Mouse (Mus musculus) neural tube, embryonic 15.5 days (tissue): ENCODE data around the gene Syt13. TPM values are rescaled to one million over a fixed set of nuclear protein-coding genes. Genes with fewer than 3 reads are reported as not detected.

ENCODE experiments used
- ATAC-seq: fragments of 200-750 bp; cut with Nextera tagmentation; 2 replicates; pipeline ENCODE4 v1.8.0; 2017; ENCODE audit warnings: mild to moderate bottlenecking, moderate TSS enrichment, moderate library complexity; ENCODE audit not compliant: low FRiP score
- H3K27ac ChIP-seq: fragments of 300-500 bp; sonication (generic); replicated peaks from 2 replicates; pipeline ENCODE4 v1.5.1; 2015; ENCODE audit warnings: mild to moderate bottlenecking, inconsistent platforms
- H3K27me3 ChIP-seq: fragments of 300-500 bp; sonication (generic); replicated peaks from 2 replicates; pipeline ENCODE4 v1.6.1; 2015; ENCODE audit warnings: inconsistent platforms
- H3K36me3 ChIP-seq: fragments of 300-500 bp; sonication (generic); 2 replicates; pipeline ENCODE4 v1.6.1; 2015; ENCODE audit warnings: inconsistent platforms
- H3K4me1 ChIP-seq: fragments of 300-500 bp; sonication (generic); 2 replicates; pipeline ENCODE4 v1.6.1; 2015; ENCODE audit warnings: inconsistent platforms
- H3K4me2 ChIP-seq: fragments of 300-500 bp; sonication (generic); 2 replicates; pipeline ENCODE4 v1.6.1; 2015; ENCODE audit warnings: inconsistent platforms, mild to moderate bottlenecking, moderate library complexity
- H3K4me3 ChIP-seq: fragments of 300-500 bp; sonication (generic); replicated peaks from 2 replicates; pipeline ENCODE4 v1.5.1; 2015; ENCODE audit warnings: mild to moderate bottlenecking, inconsistent platforms
- H3K9ac ChIP-seq: fragments of 300-500 bp; sonication (generic); replicated peaks from 2 replicates; pipeline ENCODE4 v1.6.1; 2015; ENCODE audit warnings: mild to moderate bottlenecking, inconsistent platforms
- H3K9me3 ChIP-seq: fragments of 300-500 bp; sonication (generic); replicated peaks from 2 replicates; pipeline ENCODE4 v1.6.1; 2016; ENCODE audit warnings: inconsistent platforms
- WGBS: fragments of 180-500 bp; shearing (Covaris S2); methylation state at CpG from one replicate; pipeline ENCODE4 v1.1.7; 2015; ENCODE audit warnings: mixed read lengths; 5-methylcytosine and 5-hydroxymethylcytosine counted together
- polyA plus RNA-seq: library from polyadenylated mRNA; unstranded; fragments of >200 nt; fragmentation: Nextera tagmentation; extraction: Ambion mirVana; gene quantifications from 2 replicates; pipeline ENCODE4 v1.2.1, GENCODE M21; 2015

Syt13 gene
- polyA plus RNA-seq: 43.6 and 46.0 TPM in 2 replicates

DNA sequence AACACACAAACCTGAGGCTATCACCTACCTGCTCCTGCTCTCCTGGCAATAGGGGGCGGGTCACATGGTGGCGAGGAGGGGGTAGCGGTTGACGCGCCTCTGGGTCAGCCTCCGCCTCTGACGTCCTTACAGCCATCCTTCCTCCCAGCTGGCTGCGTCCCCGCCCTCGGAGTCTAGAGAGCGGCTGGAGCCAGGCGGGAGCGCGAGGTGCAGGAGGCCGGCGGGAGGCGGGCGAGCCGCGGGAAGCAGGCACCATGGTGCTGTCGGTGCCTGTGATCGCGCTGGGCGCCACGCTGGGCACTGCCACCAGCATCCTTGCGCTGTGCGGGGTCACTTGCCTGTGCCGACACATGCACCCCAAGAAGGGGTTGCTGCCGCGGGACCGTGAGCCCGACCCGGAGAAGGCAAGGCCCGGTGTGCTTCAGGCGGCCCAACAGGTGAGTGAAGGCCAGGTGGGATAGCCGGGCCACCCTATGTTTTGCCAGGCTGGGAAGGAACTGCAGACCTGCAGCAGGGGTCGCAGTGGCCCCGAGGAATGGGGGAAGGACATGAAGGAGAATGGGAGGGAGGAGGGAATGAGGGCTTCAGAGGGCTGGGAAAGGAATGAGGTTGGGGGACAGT lies at the start of gene Syt13:
TSS of gene Syt13 (plus strand) at position 166 of the 621 bp plus-strand sequence.
- peaks cover 64% of the 10 kb centered on the region for H3K4me1 ChIP-seq

DNA sequence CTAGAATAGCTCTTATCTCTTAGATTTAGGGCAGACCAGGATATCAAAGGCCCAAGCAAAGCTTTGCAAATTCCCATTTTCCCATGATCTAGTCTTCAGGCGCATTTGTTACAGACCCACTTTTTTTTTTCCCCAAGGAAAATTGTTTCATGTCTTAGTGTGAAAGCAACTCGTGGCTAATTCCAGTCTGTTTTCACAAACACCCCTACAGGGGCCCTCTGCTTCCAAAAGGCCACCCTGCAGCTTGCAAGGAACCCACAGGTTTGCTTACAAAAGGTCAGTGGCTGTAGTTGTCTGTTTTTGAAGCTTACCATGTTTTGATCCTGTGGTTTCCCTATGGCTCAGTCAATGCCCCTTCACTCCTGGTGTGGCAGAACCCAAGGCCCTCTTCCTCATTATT lies 48.3 kb upstream of the Syt13 start:
- Histone ChIP-seq H3K9ac (no peak overlapping the region), H3K4me2 (no peak overlapping the region), H3K4me3 (no peak overlapping the region), H3K27ac (no peak overlapping the region), H3K4me1 (peaks cover 13% of the 10 kb centered on the region; the same call in 1 of the 2 replicates), H3K36me3 (no peaks in the 10 kb centered on the region), H3K9me3 (no peaks in the 10 kb centered on the region), H3K27me3 (no peaks in the 10 kb centered on the region)
- 36% methylated on average over 2 of the region's 2 CpGs for WGBS
- ATAC-seq: no peak

More for the DNA sequence above, at the start of gene Syt13:
- H3K4me2 ChIP-seq: peak within 1 kb of the TSS; percentile 83
- H3K36me3 ChIP-seq: no peaks in the 10 kb centered on the region
- peak; percentile 79 for ATAC-seq
- under 1% methylated on average over 38 of the region's 38 CpGs for WGBS
- H3K27ac ChIP-seq: peak within 1 kb of the TSS; percentile 49
- H3K4me3 ChIP-seq: peak within 1 kb of the TSS; percentile 54
- H3K9me3 ChIP-seq: no peaks in the 10 kb centered on the region
- peaks cover 8% of the 10 kb centered on the region; the same call in 1 of the 2 replicates for H3K27me3 ChIP-seq
- peak within 1 kb of the TSS; percentile 68 for H3K9ac ChIP-seq

DNA sequence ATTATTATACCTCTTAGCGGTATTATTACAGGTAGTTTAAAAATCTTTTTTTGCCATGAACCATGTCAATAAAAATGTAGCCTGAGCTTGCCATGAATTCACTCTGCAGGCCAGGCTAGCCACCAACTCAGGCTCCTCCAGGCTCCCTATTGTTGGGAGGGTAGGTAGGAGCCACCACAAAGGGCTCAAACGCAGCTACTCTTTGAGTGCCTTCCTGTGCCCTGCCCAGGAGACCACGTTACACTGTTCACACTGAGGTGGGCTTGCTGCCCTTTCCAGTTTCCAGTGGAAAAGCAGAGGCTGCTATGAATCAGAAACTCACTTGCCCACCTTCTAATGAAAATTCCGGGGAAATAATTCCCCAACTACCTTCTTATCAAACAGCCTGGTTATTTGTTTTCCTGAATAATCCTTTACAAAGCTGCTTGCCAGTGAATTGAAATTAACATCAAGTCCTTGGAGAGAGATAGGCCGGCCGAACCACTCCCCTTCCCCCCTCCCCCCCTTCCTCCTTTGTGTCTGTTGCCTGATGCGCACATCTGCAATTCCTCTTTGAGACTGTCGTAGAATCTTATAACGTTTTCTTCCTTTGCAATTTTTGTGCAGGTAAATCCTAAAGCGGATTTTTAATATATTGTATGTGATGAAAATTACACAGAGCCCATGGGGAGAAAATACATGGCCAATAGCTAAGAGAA lies 44.6 kb upstream of the Syt13 start:
- WGBS: 16% methylated on average over 10 of the region's 10 CpGs
- H3K4me2 ChIP-seq: no peak overlapping the region
- no peak overlapping the region for H3K9ac ChIP-seq
- H3K4me1 ChIP-seq: peaks cover 13% of the 10 kb centered on the region; the same call in 1 of the 2 replicates
- no peaks in the 10 kb centered on the region for H3K36me3 ChIP-seq
- no peak overlapping the region for H3K4me3 ChIP-seq
- H3K27ac ChIP-seq: peak overlapping the region; percentile 68
- H3K27me3 ChIP-seq: no peaks in the 10 kb centered on the region
- ATAC-seq: peak; percentile 48; the same call in 1 of the 2 replicates
- H3K9me3 ChIP-seq: no peaks in the 10 kb centered on the region

DNA sequence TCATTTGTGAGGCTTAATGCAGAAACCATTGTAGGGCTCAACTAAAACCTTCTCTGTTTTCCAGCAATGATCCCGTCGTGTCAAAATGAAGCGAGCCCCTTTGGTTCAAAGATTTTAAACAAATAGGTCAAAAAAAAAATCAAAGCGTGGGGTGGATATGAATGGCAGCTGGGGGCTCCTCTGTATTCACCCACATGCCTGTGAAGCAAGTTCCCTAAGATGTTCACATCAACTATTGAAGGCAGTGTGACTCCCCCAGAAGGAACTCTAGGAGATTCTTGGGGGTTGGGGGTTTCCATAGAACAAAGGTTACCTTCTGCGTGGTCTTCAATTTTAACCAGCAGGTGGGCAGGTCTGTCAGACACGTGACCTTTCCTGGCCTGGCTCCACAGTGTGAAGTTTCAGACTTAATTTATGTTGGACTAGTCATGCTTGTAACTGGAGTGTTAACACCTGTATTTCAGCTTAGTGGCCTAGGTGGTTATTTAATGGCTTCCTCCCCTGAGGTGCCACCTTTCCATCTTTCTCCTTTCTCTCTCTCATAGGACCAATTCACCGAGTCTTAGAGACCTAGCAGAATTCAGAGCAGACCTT lies 43.7 kb upstream of the Syt13 start:
- H3K36me3 ChIP-seq: no peaks in the 10 kb centered on the region
- ATAC-seq: no peak
- no peaks in the 10 kb centered on the region for H3K27me3 ChIP-seq
- H3K9ac ChIP-seq: no peak overlapping the region
- H3K4me1 ChIP-seq: peaks cover 13% of the 10 kb centered on the region; the same call in 1 of the 2 replicates
- 56% methylated on average over 7 of the region's 7 CpGs for WGBS
- peak overlapping the region; percentile 28; the same call in 1 of the 2 replicates for H3K27ac ChIP-seq
- no peak overlapping the region for H3K4me2 ChIP-seq
- no peak overlapping the region for H3K4me3 ChIP-seq
- H3K9me3 ChIP-seq: no peaks in the 10 kb centered on the region

DNA sequence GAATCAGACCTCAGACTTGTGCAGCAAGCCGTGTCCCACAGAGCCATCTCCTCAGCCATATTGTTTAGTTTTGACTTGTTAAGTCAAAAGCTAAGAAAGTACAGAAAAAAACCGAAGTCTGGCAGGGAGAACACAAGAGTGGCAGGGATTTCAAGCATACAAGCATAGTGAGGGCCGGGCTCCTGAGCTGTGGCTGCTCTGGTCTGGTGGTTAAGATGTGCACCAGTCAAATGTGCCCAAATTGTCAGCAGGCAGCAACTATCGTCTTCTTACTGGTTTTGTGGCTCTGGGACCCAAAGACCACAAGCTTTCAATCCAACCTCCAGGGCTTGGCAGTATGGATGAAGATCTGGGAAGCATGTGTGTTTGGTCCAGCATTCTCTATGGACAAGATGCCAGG lies 42.2 kb upstream of the Syt13 start:
- Histone ChIP-seq H3K9ac (no peak overlapping the region), H3K36me3 (no peaks in the 10 kb centered on the region), H3K4me1 (peaks cover 13% of the 10 kb centered on the region; the same call in 1 of the 2 replicates), H3K27me3 (no peaks in the 10 kb centered on the region), H3K27ac (no peak overlapping the region), H3K4me2 (no peak overlapping the region), H3K9me3 (no peaks in the 10 kb centered on the region), H3K4me3 (no peak overlapping the region)
- 92% methylated on average over 4 of the region's 4 CpGs for WGBS
- ATAC-seq: no peak

DNA sequence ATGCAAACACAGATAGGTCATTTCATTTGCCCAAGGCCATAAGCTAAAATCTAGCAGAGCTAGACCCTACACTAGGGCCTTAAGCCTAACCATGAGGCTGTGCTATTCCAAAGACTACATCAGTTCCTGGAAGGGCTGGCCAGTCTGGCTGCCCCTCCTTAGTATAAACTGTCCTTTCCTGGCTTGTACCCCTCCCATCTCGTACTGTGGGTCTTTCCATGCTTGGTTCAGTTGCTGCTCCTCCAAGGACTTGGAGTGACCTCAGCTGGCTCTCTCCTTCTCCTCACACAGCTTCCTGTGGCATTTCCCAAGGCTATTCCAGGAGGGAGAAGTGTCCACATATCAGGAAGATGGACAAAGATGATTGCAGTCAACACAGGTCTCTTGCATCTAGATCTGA lies 40.3 kb upstream of the Syt13 start:
- Histone ChIP-seq H3K27me3 (no peaks in the 10 kb centered on the region), H3K36me3 (no peaks in the 10 kb centered on the region), H3K9ac (no peak overlapping the region), H3K27ac (no peak overlapping the region), H3K4me3 (no peak overlapping the region), H3K9me3 (no peaks in the 10 kb centered on the region), H3K4me1 (peaks cover 13% of the 10 kb centered on the region; the same call in 1 of the 2 replicates), H3K4me2 (no peak overlapping the region)
- 82% methylated on average over 1 of the region's 1 CpGs for WGBS
- ATAC-seq: no peak

DNA sequence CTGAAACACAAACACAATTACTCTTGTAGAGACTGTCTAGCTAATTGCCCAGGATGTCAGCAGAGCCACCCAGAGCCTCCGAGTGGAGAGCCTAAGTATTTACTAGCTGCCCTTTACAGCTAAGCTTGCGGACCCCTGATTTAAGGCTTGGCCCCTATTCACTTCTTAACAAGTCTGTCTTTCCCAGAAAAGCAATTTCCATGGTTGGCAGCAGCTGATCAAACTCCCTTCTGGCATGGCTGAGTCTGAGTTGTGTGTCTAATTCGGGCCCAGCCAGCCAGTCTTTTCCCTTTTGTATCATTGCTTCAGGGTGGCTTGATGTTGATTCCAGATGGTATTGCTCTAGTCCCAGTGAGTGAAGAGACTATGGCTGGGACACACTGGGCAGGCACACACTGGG lies 37.4 kb upstream of the Syt13 start:
- 18% methylated on average over 3 of the region's 3 CpGs for WGBS
- Histone ChIP-seq H3K27ac (no peak overlapping the region; the same call in 1 of the 2 replicates), H3K9ac (no peak overlapping the region), H3K27me3 (no peaks in the 10 kb centered on the region), H3K4me2 (no peak overlapping the region), H3K9me3 (no peaks in the 10 kb centered on the region), H3K4me3 (no peak overlapping the region), H3K36me3 (no peaks in the 10 kb centered on the region), H3K4me1 (no peaks in the 10 kb centered on the region)
- 0 out of 2 replicates have a peak, but pooled peaks have one; percentile 26 for ATAC-seq

DNA sequence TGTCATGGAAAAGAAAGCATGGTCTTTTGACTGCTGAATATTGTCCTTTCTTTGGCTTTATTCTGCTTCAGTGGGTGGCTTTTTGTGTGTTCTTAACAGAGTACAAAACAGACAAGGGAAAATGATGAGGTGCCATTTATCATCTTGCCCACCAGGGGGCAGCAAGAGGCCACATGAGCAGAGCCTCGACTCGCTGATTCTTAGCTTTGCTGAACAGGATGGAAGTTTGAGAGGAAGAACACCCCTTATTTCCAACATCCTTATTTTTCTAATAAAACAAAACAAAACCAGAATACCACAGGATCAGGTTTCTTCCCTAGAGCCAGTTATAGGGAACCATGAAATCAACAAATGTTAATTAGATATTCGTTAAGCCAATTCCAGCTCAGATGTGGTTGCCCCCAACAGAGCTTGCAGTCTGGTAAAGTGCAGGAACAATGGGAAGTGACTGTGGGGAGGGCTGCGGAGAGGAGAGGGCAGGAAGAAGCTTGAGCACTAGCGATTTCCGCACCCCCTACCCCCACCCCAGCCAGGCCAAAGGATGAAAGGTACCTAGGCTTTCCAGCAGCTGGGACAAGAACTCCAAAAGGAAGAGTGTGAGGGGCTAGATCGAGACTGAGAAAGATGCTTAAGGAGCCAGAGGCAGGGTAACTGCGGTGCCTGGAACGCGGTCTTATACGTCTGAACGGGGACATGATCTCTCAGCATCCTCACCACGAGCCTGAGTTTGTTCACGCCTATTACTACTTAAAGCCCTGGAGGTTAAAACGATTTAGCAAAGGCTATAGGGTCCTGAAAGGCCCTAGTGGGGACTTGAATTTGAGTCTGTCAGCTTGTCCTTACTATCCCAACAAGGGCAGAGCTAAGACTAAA lies 31.6 kb upstream of the Syt13 start:
- H3K4me2 ChIP-seq: peak overlapping the region; percentile 22; the same call in 1 of the 2 replicates
- peak; percentile 73 for ATAC-seq

DNA sequence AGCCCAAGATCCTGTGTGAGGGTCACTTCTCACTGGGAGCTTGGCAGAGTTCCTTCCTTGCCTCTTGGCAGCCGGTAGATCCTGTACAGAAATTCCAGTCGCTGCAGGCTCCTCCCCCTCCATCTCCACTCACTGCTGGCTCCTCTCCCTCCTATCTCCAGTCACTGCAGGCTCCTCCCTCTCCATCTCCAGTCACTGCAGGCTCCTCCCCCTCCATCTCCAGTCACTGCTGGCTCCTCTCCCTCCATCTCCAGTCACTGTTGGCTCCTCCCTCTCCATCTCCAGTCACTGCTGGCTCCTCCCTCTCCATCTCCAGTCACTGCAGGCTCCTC lies 31.0 kb upstream of the Syt13 start:
- no peaks in the 10 kb centered on the region for H3K9me3 ChIP-seq
- no peak overlapping the region for H3K4me2 ChIP-seq
- WGBS: 0% methylated on average over 2 of the region's 2 CpGs
- H3K36me3 ChIP-seq: no peaks in the 10 kb centered on the region
- no peak overlapping the region for H3K9ac ChIP-seq
- no peak overlapping the region for H3K4me3 ChIP-seq
- H3K4me1 ChIP-seq: peaks cover 10% of the 10 kb centered on the region
- 0 out of 2 replicates have a peak, but pooled peaks have one; percentile 30 for ATAC-seq
- H3K27ac ChIP-seq: no peak overlapping the region
- H3K27me3 ChIP-seq: no peaks in the 10 kb centered on the region

More for the DNA sequence above, 31.6 kb upstream of the Syt13 start:
- Histone ChIP-seq H3K27ac (no peak overlapping the region), H3K9ac (no peak overlapping the region), H3K4me3 (no peak overlapping the region), H3K36me3 (no peaks in the 10 kb centered on the region), H3K4me1 (peaks cover 10% of the 10 kb centered on the region), H3K9me3 (no peaks in the 10 kb centered on the region), H3K27me3 (no peaks in the 10 kb centered on the region)
- WGBS: 4% methylated on average over 15 of the region's 15 CpGs

DNA sequence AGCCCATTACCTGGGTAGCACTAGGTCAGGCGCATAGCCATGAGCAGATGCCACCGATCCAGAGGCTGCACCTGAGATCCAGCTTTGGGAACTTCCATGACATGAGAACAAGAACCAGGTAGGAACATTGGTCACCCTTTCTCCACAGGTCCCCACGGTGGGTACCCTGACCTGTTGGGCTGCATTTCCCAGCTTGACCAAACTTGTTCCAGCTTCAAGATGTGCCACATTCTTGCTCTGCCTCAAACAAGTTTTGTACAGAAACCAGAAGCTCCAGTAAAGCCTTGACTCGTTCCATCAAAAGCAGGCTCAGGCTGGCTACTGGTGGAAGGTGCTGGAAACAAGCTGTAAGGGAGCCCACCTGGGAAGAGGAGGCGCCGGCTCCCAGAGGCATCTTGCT lies 29.9 kb upstream of the Syt13 start:
- H3K9me3 ChIP-seq: no peaks in the 10 kb centered on the region
- H3K36me3 ChIP-seq: no peaks in the 10 kb centered on the region
- WGBS: 89% methylated on average over 6 of the region's 6 CpGs
- no peak overlapping the region for H3K27ac ChIP-seq
- peaks cover 10% of the 10 kb centered on the region for H3K4me1 ChIP-seq
- H3K4me2 ChIP-seq: no peak overlapping the region
- ATAC-seq: no peak
- H3K27me3 ChIP-seq: no peaks in the 10 kb centered on the region
- H3K9ac ChIP-seq: no peak overlapping the region
- H3K4me3 ChIP-seq: no peak overlapping the region

DNA sequence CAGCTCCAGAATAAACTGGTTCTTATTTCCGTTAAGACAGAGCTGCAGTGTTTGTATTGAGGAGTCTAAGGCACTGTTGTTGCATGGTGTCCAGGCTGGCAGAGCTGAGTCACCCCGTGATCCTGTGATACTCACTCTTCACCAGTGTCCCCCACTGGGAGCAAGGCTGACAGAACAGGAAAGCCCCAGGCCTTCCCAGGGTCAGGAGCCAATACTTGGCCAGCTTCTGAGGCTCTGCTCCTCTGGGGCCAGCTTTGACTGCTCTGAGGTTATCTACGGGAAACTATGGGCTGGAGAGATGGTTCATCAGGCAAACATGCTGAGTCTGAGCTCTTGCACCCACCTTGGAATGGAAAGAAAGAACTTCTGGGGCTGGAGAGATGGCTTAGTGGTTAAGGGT lies 28.0 kb upstream of the Syt13 start:
- no peaks in the 10 kb centered on the region for H3K36me3 ChIP-seq
- H3K4me3 ChIP-seq: no peak overlapping the region
- no peaks in the 10 kb centered on the region for H3K9me3 ChIP-seq
- H3K4me2 ChIP-seq: no peak overlapping the region
- H3K27me3 ChIP-seq: 0 out of 2 replicates have a peak, but pooled peaks cover 4% of the 10 kb centered on the region
- no peak overlapping the region for H3K9ac ChIP-seq
- no peak overlapping the region for H3K27ac ChIP-seq
- ATAC-seq: no peak
- WGBS: 82% methylated on average over 3 of the region's 3 CpGs
- peaks cover 10% of the 10 kb centered on the region for H3K4me1 ChIP-seq
